Mouse (Mus musculus) right cerebral cortex, adult 18-20 months (tissue): Measurements from ENCODE around the gene Nsd1.

Experiments
- DNase-seq: peaks from one replicate; pipeline ENCODE4 v3.0.0; 2022; ENCODE audit warnings: mixed read lengths

Nsd1 gene

DNA sequence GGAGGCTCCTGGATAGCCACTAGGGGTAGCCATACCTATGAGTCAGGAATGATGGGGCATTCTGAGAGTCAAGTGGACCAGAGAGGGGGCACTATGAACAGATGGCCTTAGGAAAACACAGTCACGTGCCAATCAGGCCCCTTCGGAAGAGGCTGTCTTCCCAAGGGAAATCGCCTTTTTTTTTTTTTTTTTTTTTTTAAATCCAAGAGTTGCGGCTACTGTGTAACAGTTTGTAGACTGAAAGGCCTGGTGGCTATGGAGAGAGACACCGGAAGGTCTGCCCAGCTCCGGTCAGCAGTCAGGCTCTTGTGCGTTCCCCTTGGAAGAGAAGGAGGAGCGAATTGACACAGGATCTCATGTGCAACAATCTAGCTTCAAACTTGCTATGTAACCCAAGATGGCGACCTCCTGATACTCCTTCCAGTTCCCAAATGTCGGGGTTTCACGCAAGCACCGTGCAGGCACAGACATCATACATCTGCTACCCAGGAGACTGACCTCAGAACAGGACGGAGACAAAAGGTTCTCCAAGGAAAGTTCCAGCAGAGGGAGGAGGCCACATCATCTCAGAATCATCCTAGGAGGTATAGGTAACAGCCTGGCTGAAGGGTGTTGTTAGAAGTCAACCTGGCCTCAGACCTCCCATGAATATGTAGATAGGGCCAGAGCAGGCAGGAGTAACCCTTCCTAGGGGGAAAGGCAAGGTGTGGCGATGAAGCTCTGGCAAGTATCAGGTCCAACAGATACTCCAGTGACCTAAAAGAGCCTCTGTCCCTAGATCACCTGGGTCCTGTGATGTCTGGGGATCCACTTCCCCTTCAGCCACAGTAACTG, 121.2 kb downstream of the Nsd1 start:
- DNase-seq, result no peak

DNA sequence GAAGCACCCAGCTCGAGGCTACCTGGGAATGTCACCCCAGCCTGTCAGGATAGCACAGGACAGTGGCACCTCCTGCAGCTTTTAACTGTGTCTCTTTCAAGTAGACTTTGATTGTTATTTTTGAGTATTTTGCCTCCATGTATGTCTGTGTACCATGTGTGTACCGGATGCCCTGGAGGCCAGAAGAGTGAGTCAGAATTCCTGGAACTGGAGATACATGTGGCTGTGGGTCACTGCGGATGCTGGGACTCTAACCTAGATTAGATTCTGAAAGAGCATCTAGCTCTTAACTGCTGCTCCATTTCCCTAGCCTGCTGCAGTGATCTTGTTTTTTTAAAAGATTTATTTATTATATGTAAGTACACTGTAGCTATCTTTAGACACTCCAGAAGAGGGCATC, 122.7 kb downstream of the Nsd1 start:
- no peak for DNase-seq

DNA sequence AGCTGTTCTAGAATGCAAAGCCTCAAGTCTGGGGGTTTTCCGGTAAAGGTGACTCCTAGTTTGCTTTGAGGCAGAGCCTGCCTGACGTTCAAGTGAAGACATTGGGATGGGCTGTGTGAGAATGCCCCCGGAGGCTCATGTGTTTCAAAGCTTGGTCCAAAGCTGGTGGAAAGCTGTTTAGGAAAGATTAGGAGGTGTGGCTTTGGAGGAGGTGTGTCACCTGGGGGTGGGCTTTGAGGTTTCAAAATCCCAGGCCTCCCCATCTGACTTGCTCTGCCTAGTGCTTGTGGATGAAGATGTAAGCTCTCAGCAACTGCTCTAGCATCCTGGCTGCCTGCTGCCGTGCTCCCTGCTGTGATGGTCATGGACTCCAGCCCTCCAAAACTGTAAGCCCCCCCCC, 126.1 kb downstream of the Nsd1 start:
- no peak for DNase-seq

DNA sequence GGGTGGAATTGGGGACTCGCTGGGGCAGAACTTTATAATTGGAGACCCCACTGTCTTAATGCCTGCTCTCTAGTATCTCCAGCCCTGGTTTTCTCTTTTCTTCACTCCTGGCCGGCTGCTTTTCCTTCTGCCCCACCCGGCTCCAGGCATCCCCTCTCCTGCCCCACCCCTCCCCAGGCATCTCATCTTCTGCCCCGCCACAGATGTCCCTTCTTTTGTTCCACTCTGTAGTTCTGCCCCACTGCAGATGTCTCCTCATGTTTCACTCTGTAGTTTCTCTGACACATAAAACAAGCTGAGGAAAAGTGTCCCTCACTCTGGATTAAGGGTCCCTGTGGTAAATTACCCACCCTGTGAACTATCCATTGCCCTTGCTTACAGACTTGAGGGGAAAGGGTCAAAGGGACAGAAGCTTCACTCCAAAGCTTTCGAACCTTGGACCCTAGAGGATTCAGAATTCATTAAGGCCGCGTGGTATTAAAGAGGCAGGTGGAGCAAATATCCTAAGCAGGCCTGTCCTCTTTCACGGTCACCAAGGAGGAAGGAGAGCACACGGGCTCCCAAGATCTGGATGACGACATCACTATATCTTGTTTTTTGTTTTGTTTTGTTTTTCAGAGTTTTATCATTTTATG, 127.9 kb downstream of the Nsd1 start:
- no peak for DNase-seq

DNA sequence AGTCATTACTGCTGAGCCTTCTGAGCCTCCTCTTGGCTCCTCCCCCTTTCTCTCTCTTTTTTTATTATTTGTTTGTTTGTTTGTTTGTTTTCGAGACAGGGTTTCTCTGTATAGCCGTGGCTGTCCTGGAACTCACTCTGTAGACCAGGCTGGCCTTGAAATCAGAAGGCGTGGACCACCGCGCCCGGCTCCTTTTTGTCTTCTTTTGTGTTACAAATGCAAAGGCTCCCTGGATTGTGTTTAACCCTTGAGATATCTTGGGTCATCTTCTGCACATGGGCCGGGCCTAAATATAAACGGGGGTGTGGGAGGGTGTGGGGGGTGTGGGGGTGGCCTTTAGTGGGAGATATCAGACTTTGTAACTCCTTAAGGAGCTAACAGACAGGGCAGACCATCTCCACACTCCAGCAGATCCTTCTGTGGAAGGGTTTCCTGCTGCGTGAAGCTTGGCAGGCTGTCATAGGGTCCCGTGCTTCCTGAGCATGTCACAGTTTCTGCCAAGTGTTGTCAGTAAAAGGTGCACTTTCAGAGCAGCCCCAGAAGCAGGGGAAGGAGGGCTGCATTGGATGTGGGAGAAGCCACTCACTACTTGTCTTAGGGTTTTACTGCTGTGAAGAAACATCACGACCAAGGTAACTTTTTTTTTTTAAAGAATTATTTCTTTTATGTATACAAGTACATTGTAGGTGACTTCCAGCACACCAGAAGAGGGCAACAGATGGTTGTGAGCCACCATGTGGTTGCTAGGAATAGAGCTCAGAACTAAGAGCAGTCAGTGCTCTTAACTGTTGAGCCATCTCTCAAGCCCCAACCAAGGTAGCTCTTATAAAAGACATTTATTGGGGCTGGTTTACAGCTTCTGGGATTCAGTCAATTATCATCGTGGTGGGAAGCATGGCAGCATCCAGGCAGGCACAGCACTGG, 128.8 kb downstream of the Nsd1 start:
- DNase-seq, result no peak

DNA sequence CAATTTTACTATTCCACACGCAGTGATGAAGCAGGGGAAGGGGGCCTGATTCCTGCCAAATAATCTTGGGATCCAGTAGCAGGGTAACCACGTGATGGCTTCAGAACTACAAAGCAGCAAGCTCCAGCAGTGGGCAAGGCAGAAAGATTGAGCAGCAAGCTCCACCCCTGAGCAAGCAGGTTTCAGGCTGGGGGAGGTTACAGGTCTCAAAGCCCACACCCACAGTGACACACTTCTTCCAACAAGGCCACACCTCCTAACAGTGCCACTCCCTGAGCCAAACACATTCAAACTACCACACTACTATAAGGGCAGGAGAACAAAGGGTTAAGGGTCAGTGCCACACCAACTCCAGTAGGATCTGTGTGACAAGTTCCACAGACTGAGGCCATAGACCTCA, 129.7 kb downstream of the Nsd1 start:
- DNase-seq, result no peak

DNA sequence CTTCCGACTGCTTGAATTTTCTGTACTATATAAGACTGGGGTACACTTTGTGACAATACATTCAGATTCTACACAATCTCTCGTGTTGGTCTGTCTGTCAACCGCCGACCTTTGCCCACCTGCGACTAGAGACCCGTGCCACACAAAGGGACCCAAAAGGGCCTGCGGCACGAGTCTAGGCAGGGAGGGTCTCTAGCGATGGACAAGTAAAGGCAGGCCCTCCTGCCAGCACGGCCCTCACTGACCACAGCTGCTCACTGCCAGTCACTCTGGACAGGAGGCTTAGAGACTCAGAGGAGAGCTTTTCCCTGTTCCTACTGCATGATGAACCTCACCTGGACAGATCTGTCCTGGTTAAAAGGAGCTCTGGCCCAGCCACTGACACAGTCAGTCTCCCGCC, 132.9 kb downstream of the Nsd1 start:
- no peak for DNase-seq

DNA sequence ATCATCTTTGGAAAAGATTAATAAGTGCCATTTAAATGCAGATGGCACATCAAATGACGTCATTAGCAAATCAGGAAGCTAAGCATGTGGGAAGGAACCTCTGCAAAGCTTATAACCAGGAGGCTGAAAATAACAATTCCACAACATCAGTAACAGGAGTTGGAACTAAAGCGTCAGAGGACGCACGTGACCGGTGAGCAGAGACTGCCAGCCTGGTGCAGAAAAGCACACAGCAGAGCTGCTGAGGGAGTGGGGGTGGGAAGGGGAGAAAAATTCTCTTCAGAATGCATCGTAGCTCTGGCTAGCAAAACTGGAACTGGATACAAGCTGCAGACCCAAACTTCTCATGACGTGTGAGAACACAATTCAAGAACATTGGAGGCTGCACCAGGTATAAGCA, 134.7 kb downstream of the Nsd1 start:
- DNase-seq, result peak; percentile 75

DNA sequence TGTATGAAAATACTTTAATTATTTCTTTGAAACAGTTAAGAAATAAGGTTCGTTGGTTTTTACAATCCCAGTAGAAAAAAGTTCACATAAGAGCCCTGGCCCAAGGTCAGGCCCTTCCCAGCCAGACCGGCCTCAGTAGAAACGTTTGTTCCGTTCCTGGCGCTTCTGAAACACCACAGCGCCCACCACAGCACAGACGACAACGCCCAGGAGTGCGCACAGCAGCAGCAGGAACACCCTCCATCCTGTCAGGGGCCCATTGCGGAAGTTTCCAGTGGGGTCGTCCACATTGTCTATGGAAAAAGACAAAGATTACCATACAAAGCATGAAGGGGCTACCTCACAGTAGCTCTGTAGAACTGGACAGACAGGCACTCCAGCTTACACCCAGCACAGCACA, 137.2 kb downstream of the Nsd1 start:
- DNase-seq, result no peak

DNA sequence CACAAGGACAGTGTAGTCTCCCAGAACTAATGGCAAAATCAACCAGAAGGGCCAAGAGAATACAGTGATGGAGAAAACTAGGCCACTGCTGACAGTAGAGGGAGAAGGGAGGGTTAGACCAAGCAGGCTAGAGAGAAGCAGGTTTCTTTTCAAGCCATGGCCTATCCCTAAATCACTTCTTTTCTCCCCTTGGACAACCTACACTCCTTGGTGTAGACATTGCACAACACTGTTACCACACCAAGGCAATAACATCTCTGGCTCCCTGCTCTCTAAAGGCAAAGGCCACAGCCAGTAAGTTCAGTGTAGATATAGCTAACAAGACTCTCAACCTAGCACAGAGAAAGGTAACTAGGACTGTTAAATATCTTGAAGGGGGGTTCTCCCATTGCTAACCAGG, 151.6 kb downstream of the Nsd1 start:
- no peak for DNase-seq

DNA sequence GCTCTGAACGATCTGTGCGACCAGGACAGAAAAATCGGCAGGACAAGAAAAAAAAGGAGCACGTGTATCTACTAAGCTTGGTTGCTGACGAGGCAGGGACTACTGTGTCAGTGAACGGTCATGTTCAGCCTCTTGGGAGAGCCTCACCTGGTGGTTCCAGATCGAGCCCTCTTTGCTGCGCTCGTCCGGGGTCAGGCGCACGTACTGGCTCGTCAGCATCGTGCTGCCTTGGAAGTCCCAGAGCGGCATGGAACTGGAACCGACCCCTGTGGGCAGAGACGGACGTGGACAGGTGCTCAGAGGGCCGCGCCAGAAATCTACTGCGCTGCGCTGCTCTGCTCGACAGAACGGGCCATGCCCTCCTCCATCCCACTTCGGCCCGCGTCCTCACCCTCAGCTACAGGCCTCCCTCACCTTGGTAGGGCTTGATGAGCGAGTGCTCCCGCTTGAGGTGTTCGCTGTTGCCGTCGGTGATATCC, 152.4 kb downstream of the Nsd1 start:
- DNase-seq, result no peak

DNA sequence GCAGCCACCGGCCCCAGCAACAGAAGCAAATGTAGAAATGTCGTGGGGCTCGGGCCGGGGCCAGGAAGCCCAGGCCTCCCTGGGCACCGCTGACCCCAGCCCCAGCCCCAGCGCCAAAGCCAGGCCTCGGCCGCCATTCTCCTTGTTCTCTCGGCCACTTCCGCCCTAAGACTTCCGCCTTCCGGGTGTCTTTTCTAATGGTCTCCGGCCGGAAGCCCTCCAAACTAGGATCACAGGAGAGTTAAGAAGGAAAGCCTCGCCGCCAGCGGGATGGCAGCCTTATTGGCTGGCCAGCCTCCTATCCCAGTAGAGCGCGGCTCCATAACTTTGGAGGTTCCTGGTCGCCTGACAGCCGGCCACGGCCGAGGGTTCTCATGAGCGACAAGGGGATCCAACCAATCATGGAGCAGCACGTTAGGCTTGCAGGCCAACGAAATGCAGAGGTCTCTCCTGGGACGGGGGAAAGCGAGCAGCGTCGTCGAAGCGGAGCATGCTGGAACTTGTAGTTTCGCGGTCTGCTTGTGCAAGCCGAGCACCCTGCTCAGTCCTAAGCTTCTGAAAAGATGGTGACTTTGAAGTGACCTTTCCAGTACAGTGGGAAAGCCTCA, 153.0 kb downstream of the Nsd1 start, which contains the start of gene Lman2:
Gene Lman2, minus strand, starts transcription at position 331 of the 608 bp plus-strand sequence.
- DNase-seq, result peak; percentile 99
